Mouse (Mus musculus): ENCODE data around the gene Eya2. TPM values are rescaled to one million over a fixed set of nuclear protein-coding genes. Genes with fewer than 3 reads are reported as not detected.

The Eya2 gene
- total and polyA plus RNA-seq, 3 experiments, result not detected

- H3K4me1 ChIP-seq (ENCODE audit: control insufficient read depth in 1 of 2, insufficient read depth in 2 of 2, low read length in 2 of 2), result no peaks in the 10 kb centered on the region
- H3K79me2 ChIP-seq (ENCODE audit: control insufficient read depth, insufficient read depth, low read length, poor library complexity), result no peaks in the 10 kb centered on the region
- no peaks in the 10 kb centered on the region for H3K36me3 ChIP-seq (ENCODE audit: control insufficient read depth in 1 of 2, insufficient read depth in 2 of 2, low read length in 2 of 2)
- H3K9ac ChIP-seq (ENCODE audit: control insufficient read depth, low read depth, low read length, poor library complexity, severe bottlenecking), result no peak overlapping the region
- TF ChIP-seq MXI1 (IDR thresholded peaks at IDR 0.05; ENCODE audit: low read depth, low read length), result no peak
- no peak for TF ChIP-seq HCFC1 (IDR thresholded peaks at IDR 0.05; ENCODE audit: low read depth, low read length)
- TF ChIP-seq GATA1 (IDR thresholded peaks at IDR 0.05; ENCODE audit: low read depth, low read length), result no peak
- TF ChIP-seq MYC (IDR thresholded peaks at IDR 0.05; ENCODE audit: low read depth, low read length), result no peak
- TF ChIP-seq BHLHE40 (IDR thresholded peaks at IDR 0.05; ENCODE audit: borderline replicate concordance, low read depth, low read length), result no peak
- no peak for TF ChIP-seq UBTF (IDR thresholded peaks at IDR 0.05; ENCODE audit: borderline replicate concordance, insufficient read depth, low read depth, low read length)
- no peak for TF ChIP-seq ZKSCAN1 (IDR thresholded peaks at IDR 0.05; ENCODE audit: low read depth, low read length)
- TF ChIP-seq ELF1 (IDR thresholded peaks at IDR 0.05; ENCODE audit: low read depth, low read length), result no peak
- no peak for TF ChIP-seq CHD2 (IDR thresholded peaks at IDR 0.05; ENCODE audit: low read length)
- TF ChIP-seq SIN3A (IDR thresholded peaks at IDR 0.05; ENCODE audit: low read length), result no peak
- TF ChIP-seq USF1 (IDR thresholded peaks at IDR 0.05; ENCODE audit: low read depth, low read length), result no peak
- no peak for TF ChIP-seq ZMIZ1 (IDR thresholded peaks at IDR 0.05; ENCODE audit: low read depth, low read length)
- DNase-seq (ENCODE audit: low read depth, low spot score), result no peak
- H3K4me3 ChIP-seq (ENCODE audit: control insufficient read depth in 1 of 2, insufficient read depth in 1 of 2, low read depth in 2 of 2, low read length in 2 of 2), result no peak overlapping the region
- no peak overlapping the region for H3K27ac ChIP-seq (ENCODE audit: control insufficient read depth, low read depth, low read length)
- H3K27me3 ChIP-seq (ENCODE audit: control insufficient read depth in 1 of 2, insufficient read depth in 2 of 2, low read length in 2 of 2), result no peaks in the 10 kb centered on the region
- no peaks in the 10 kb centered on the region for H3K9me3 ChIP-seq (replicated peaks; ENCODE audit: insufficient read depth, low read length)
Measured at GRCm38 (mm10) chr2:165567820-165568219, 27.0 kb upstream of the Eya2 start.

- Histone ChIP-seq H3K36me3 (ENCODE audit: control insufficient read depth in 1 of 2, insufficient read depth in 2 of 2, low read length in 2 of 2) (no peaks in the 10 kb centered on the region), H3K9ac (ENCODE audit: control insufficient read depth, low read depth, low read length, poor library complexity, severe bottlenecking) (no peak overlapping the region), H3K27ac (ENCODE audit: control insufficient read depth, low read depth, low read length) (no peak overlapping the region), H3K9me3 (replicated peaks; ENCODE audit: insufficient read depth, low read length) (no peaks in the 10 kb centered on the region), H3K4me1 (ENCODE audit: control insufficient read depth in 1 of 2, insufficient read depth in 2 of 2, low read length in 2 of 2) (no peaks in the 10 kb centered on the region), H3K79me2 (ENCODE audit: control insufficient read depth, insufficient read depth, low read length, poor library complexity) (no peaks in the 10 kb centered on the region), H3K27me3 (ENCODE audit: control insufficient read depth in 1 of 2, insufficient read depth in 2 of 2, low read length in 2 of 2) (no peaks in the 10 kb centered on the region), H3K4me3 (ENCODE audit: control insufficient read depth in 1 of 2, insufficient read depth in 1 of 2, low read depth in 2 of 2, low read length in 2 of 2) (no peak overlapping the region)
- TF ChIP-seq ETS1 (IDR thresholded peaks at IDR 0.05; ENCODE audit: low read depth, low read length), result no peak
- no peak for TF ChIP-seq MAFK (IDR thresholded peaks at IDR 0.05; ENCODE audit: borderline replicate concordance, low read depth, low read length)
- no peak for TF ChIP-seq GABPA (IDR thresholded peaks at IDR 0.05; ENCODE audit: low read depth, low read length)
- no peak for TF ChIP-seq POLR2AphosphoS5 (IDR thresholded peaks at IDR 0.05; ENCODE audit: borderline replicate concordance, low read depth, low read length)
- TF ChIP-seq USF1 (IDR thresholded peaks at IDR 0.05; ENCODE audit: low read depth, low read length), result no peak
- TF ChIP-seq TCF12 (IDR thresholded peaks at IDR 0.05; ENCODE audit: low read depth, low read length), result no peak
- DNase-seq (ENCODE audit: low read depth, low spot score), result no peak
Measured at GRCm38 (mm10) chr2:165568911-165569310, 25.9 kb upstream of the Eya2 start.
